Mouse (Mus musculus): ENCODE data around the gene March7.

March7 gene

DNA sequence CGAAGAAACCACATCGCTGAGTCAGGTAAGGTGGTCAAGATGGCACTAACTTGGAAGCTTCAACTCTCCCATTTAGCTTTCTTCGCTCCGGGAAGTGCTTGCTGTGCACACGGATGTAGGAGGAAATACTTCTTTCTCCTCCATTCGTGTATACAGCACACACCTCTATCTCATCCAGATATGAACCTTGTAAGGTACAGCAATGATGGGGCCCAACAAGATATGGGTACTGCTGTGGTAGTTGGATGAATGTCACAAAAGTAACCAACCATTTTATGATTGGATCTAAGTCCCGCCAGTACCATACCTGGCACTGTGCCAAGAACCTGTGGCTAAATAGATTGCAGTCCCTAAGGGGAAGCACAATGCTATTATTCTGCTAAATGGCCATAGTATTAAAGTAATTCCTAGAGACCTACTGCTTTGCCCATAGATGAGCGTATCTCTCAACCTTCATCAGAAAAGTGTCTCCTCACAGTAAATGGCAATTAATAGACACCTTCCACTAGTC is 75.5 kb downstream of the March7 start:
- no peak for DNase-seq (ENCODE audit: low spot score in 2 of 2)

DNA sequence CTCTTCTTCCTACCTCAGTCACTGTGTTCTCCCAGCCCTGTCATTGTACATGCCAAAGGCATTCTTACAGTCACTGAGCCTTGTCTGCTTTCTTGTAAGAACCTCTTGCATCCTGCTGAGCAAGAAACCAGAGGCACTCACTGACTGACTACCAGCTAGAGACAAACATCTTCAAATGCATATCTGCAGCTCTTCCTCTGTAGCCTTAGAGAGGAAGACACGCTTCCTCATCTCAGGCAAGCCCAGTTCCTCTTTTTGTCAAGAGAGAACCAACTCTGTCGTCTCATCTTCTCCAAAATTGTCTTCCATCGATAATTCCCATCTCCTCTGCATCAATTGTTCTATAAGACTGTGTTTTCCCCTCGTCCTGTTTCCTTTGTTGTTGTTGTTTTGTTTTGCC is 78.9 kb downstream of the March7 start:
- DNase-seq (ENCODE audit: low spot score in 2 of 2): no peak

DNA sequence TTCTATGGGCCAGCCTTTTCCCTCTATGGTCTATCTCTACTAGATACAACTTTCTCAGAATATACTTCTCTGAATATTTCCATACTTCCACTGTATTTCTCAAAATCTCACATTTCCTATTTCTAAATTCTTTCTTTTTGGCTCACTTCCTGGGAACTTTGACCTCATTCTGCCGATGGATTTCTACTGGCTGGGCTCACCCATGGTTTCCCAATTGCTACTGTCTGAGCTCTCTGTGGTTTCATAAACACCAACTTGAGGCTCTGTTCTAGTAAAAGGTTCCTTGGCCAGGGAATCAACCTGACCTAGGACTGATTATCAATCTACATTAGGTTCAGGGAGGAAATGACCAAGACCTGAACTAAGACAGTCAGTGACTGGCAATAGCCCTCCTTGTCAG is 79.8 kb downstream of the March7 start:
- DNase-seq (ENCODE audit: low spot score in 2 of 2): no peak

DNA sequence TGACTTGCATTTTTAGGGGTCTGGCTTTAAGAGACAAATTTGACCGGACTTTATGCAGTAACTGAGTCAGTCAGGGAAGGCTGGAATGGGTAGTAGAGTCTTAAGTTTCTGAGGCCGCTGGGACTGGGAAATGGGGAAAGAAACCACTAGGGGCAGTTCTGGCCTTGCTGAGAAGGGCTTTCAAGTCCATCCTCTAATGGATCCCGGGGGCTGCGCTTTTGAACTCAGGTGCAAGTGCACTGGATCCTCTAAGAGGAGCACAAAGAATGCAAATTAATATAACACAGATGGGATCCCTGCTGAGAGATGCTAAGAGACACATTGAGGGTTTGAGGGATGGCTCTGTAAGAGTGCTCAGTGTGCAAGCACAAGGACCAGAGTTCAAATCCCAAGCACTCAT is 81.7 kb downstream of the March7 start:
- no peak for DNase-seq (ENCODE audit: low spot score in 2 of 2)

DNA sequence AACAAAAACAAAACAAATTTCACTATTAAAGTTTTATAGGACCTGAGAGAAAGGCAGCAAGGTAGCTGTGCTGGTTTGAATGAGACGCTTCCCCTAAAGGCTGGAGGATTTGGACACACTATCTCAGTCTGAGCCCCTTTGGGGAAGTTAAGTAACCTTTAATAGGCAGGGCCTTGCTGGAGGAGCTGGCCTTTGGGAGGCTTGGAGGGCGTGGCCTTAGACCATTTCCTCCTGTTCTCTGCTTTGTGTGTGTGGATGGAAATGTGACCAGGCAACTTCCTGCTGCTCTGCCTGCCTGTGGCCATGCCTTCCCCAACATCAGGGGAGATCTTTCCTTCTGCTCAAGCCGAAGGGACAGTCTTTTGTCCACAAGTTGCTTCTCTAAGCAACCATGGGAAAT is 88.6 kb downstream of the March7 start:
- no peak for DNase-seq (ENCODE audit: low spot score in 2 of 2)

DNA sequence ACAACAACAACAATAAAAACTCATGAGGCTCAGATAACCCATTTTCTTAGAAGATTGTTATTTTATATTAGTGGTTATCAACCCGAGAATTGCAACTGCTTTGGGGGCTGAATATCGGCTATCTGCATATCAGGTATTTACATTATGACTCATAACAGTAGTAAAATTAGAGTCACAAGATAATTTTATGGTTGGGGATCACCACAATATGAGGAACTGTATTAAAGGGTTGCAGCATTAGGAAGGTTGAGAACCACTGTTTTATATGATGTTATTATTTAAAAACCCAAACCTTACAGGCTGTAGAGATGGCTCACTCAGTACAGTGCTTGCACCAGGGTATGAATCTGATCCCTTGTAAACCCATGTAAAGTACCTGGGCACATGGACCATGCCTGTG is 89.6 kb downstream of the March7 start:
- no peak for DNase-seq (ENCODE audit: low spot score in 2 of 2)

Data from frontal cortex, postnatal 25 days (tissue).